Mouse (Mus musculus) heart, embryonic 13.5 days (tissue): ENCODE results near the gene Aebp1. TPM values are rescaled to one million over a fixed set of nuclear protein-coding genes. Genes with fewer than 3 reads are reported as not detected.

ENCODE experiments used
- ATAC-seq: fragments of 200-750 bp; cut with Nextera tagmentation; 2 replicates; pipeline ENCODE4 v1.8.0; 2017; ENCODE audit warnings: moderate TSS enrichment; ENCODE audit not compliant: insufficient number of reproducible peaks, low FRiP score, low TSS enrichment; ENCODE audit errors: extremely low read depth
- H3K27ac ChIP-seq: fragments of 300-500 bp; sonication (generic); replicated peaks from 2 replicates; pipeline ENCODE4 v1.5.1; 2015; ENCODE audit warnings: moderate library complexity, mild to moderate bottlenecking, inconsistent platforms
- H3K27me3 ChIP-seq: fragments of 300-500 bp; sonication (generic); replicated peaks from 2 replicates; pipeline ENCODE4 v1.6.1; 2015; ENCODE audit warnings: mild to moderate bottlenecking, inconsistent platforms
- H3K36me3 ChIP-seq: fragments of 300-500 bp; sonication (generic); 2 replicates; pipeline ENCODE4 v1.6.1; 2015; ENCODE audit warnings: mild to moderate bottlenecking, inconsistent platforms
- H3K4me1 ChIP-seq: fragments of 300-500 bp; sonication (generic); 2 replicates; pipeline ENCODE4 v1.6.1; 2015; ENCODE audit warnings: inconsistent platforms
- H3K4me2 ChIP-seq: fragments of 300-500 bp; sonication (generic); 2 replicates; pipeline ENCODE4 v1.6.1; 2015; ENCODE audit warnings: inconsistent platforms, mild to moderate bottlenecking, moderate library complexity
- H3K4me3 ChIP-seq: fragments of 300-500 bp; sonication (generic); 2 replicates; pipeline ENCODE4 v1.5.1; 2015; ENCODE audit warnings: moderate library complexity, mild to moderate bottlenecking, inconsistent platforms
- H3K9ac ChIP-seq: fragments of 300-500 bp; sonication (generic); 2 replicates; pipeline ENCODE4 v1.6.1; 2015; ENCODE audit warnings: inconsistent platforms, mild to moderate bottlenecking, moderate library complexity
- H3K9me3 ChIP-seq: fragments of 300-500 bp; sonication (generic); 2 replicates; pipeline ENCODE4 v1.6.1; 2016; ENCODE audit warnings: inconsistent platforms
- WGBS: fragments of 180-500 bp; shearing (Covaris S2); methylation state at CpG from one replicate; pipeline ENCODE4 v1.1.7; 2015; ENCODE audit warnings: mixed read lengths; 5-methylcytosine and 5-hydroxymethylcytosine counted together
- polyA plus RNA-seq: library from polyadenylated mRNA; unstranded; fragments of >200 nt; fragmentation: Nextera tagmentation; extraction: Ambion mirVana; gene quantifications from 2 replicates; pipeline ENCODE4 v1.2.1, GENCODE M21; 2015

Aebp1 gene
- polyA plus RNA-seq, 1 experiment from 2014 or later, result 36.1 TPM

DNA sequence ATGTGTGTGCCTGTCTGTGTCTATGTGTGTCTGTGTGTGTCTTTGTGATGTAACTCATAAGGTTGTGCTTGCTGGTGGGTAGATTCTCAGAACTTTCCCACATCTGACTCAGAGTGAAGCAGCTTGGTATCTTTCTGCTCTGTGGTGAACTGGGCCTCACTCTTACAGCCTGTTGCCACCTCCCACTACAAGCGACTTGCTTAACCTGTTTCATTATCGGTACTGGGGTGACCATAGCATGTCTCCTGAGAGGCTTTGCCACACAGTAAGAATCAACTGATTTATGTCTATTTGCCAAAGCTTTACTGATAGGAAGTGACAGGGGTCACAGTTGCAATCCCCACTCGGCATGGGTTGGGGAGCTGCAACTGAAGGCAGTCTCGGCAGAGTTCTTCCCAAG, 46.9 kb downstream of the Aebp1 start:
- Histone ChIP-seq H3K27ac (no peak overlapping the region), H3K4me2 (no peak overlapping the region), H3K9ac (no peak overlapping the region), H3K27me3 (no peaks in the 10 kb centered on the region; the same call in 1 of the 2 replicates), H3K4me3 (no peak overlapping the region), H3K36me3 (no peaks in the 10 kb centered on the region), H3K9me3 (no peaks in the 10 kb centered on the region), H3K4me1 (peaks cover 8% of the 10 kb centered on the region)
- WGBS, result 57% methylated on average over 4 of the region's 4 CpGs
- ATAC-seq, result no peak

DNA sequence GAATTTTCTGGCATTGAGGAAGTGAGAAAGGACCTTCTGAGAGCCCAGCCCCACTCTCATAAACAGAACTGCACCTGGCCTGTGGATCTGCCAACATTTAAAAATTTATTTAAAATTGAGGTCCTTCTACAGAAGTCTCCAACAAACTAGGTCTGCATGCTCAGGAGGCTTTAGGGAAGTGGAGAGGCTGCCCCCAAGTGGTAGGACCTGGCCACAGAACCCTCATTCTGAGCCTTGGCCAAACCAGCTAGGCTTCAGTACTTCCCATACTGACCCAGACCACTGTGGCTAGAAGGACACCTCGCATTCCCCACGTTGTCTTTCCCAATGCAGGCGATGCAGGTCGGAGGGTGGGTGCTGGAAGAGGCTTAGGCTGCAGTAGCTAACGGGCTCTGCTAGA, 50.9 kb downstream of the Aebp1 start:
- no peak overlapping the region for H3K27ac ChIP-seq
- H3K4me2 ChIP-seq, result no peak overlapping the region
- H3K4me3 ChIP-seq, result no peak overlapping the region
- 31% methylated on average over 5 of the region's 5 CpGs for WGBS
- peak; percentile 20; the same call in 1 of the 2 replicates for ATAC-seq
- no peak overlapping the region for H3K9ac ChIP-seq
- peaks cover 24% of the 10 kb centered on the region for H3K4me1 ChIP-seq
- no peaks in the 10 kb centered on the region for H3K9me3 ChIP-seq
- no peaks in the 10 kb centered on the region for H3K36me3 ChIP-seq
- H3K27me3 ChIP-seq, result no peaks in the 10 kb centered on the region

DNA sequence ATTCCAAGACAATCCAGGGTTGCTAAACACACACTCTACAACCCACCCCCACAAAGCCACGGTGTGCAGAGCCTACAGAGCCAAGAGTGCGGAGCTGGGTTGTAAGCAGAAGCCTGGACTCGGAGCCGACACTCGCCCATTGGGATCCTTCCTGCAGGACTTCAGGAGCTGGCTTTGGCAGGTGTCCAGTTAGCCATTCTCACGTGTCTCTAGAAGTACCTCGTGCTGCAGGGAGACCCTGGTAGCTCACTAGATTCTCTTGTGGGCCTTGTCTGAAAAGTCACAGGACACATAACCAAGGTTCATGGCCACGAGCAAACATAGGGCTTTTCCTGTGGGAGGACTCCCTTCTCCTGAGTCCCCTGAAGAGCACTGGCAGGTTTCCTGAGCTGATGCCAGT, 51.5 kb downstream of the Aebp1 start:
- H3K4me2 ChIP-seq, result no peak overlapping the region
- no peaks in the 10 kb centered on the region for H3K9me3 ChIP-seq
- ATAC-seq, result no peak
- H3K27me3 ChIP-seq, result no peaks in the 10 kb centered on the region
- H3K4me3 ChIP-seq, result no peak overlapping the region
- no peaks in the 10 kb centered on the region for H3K36me3 ChIP-seq
- no peak overlapping the region for H3K27ac ChIP-seq
- H3K4me1 ChIP-seq, result peaks cover 28% of the 10 kb centered on the region
- H3K9ac ChIP-seq, result no peak overlapping the region
- 53% methylated on average over 8 of the region's 8 CpGs for WGBS

DNA sequence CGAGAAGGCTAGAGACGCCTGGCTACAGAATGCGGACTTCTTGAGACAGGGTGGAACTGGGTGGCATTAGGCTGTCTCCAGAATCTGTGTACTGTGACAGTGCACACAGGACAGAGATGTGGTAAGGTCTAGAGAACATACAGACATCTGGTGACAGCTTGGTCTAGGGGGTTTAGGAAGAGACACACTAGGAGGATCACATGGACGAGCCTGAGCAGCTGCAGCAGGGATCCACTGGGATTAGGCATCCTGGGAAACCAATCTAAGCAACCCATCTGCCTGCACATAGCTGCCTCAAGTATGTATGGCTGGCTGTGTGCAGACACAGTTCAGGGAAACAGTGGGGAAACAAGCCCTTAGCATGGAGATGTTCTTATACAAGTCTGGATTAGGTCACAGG, 52.2 kb downstream of the Aebp1 start:
- ATAC-seq, result no peak
- Histone ChIP-seq H3K4me2 (no peak overlapping the region), H3K27me3 (no peaks in the 10 kb centered on the region), H3K27ac (no peak overlapping the region), H3K9me3 (no peaks in the 10 kb centered on the region), H3K4me1 (peaks cover 28% of the 10 kb centered on the region), H3K4me3 (no peak overlapping the region), H3K9ac (no peak overlapping the region), H3K36me3 (no peaks in the 10 kb centered on the region)
- 74% methylated on average over 4 of the region's 4 CpGs for WGBS

DNA sequence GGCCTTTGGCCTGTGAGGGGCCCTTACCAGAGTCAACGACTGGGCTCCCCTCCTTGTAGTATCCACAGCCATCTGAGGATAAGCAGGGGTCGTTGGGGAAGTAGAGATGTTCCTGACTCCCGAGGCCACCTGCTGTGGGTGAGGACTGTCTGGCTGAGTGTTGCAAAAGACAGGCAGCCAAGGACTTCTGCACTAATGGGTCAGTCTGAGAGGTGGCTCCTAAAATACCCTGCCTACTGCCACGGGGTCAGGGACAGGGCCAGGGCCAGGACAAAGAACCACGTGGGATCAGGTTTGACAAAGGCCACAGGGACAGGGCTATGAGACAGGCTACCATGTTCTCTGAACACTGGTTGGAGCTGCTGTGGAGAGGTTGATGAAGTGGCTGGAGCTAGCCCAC, 53.2 kb downstream of the Aebp1 start:
- no peaks in the 10 kb centered on the region for H3K27me3 ChIP-seq

DNA sequence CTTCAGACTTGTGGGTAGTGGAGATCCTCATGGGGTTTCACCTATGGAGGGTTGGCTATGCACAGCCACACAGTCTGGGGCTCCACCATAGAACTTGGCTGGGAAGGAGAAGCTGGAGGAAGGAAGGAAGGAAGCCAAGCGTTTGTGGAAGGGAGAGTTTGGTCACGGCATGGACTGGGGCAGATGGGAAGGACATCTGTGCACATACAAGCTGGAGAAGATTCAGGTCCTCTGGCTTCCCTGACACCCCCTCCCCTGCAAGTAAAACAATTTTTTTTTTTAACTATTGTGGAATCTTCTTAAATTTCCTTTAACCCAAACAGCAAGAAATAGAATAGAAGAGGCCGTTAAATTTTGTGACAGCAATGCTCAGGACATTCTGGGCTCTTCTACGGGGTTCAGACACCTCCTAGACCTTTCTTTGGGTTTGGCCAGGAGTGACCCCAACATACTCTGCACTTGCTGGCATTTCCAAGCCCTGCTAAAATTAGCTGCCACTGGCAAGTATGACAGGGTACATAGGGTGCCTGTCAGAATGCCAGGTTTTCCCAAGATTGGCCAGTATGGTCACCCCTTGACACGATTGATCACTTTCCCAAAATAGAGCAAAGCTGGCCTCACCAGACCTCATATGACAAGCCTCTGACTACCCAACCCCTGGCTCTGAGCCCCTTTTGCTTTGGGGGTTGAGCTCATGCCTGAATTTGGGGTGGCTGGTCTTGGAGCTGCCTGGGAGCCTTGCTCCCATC, 53.9 kb downstream of the Aebp1 start:
- Histone ChIP-seq H3K9me3 (no peaks in the 10 kb centered on the region), H3K27me3 (no peaks in the 10 kb centered on the region), H3K9ac (no peak overlapping the region), H3K4me3 (no peak overlapping the region), H3K27ac (no peak overlapping the region), H3K4me2 (no peak overlapping the region), H3K36me3 (no peaks in the 10 kb centered on the region), H3K4me1 (peaks cover 34% of the 10 kb centered on the region)
- WGBS, result 70% methylated on average over 5 of the region's 5 CpGs
- ATAC-seq, result no peak

More for the DNA sequence above, 53.2 kb downstream of the Aebp1 start:
- Histone ChIP-seq H3K9me3 (no peaks in the 10 kb centered on the region), H3K4me3 (no peak overlapping the region), H3K4me1 (peaks cover 28% of the 10 kb centered on the region), H3K36me3 (no peaks in the 10 kb centered on the region), H3K27ac (no peak overlapping the region), H3K9ac (no peak overlapping the region), H3K4me2 (no peak overlapping the region)
- no peak for ATAC-seq
- 45% methylated on average over 5 of the region's 5 CpGs for WGBS

DNA sequence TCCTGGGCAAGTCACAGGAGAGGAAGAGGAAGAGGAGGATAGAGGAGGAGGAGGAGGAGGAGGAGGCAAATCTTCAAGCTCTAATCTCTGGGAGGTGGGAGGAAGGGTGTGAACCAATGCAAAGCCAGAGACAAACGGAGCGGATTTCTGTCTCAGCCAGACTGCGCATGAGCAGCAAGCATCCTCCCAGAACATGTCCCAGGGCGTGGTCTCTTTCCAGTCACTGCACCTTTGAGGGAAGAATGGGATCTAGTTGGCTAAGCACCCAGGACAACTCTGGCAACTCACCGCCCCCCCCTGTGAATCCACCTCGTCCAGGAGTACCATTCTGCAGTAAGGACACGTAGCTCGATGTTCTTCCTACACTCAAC, 54.4 kb downstream of the Aebp1 start:
- Histone ChIP-seq H3K27ac (no peak overlapping the region), H3K9me3 (no peaks in the 10 kb centered on the region), H3K4me1 (peaks cover 36% of the 10 kb centered on the region), H3K4me3 (no peak overlapping the region), H3K9ac (no peak overlapping the region), H3K36me3 (no peaks in the 10 kb centered on the region), H3K4me2 (no peak overlapping the region), H3K27me3 (0 out of 2 replicates have a peak, but pooled peaks cover 1% of the 10 kb centered on the region)
- ATAC-seq, result no peak
- 68% methylated on average over 8 of the region's 8 CpGs for WGBS

DNA sequence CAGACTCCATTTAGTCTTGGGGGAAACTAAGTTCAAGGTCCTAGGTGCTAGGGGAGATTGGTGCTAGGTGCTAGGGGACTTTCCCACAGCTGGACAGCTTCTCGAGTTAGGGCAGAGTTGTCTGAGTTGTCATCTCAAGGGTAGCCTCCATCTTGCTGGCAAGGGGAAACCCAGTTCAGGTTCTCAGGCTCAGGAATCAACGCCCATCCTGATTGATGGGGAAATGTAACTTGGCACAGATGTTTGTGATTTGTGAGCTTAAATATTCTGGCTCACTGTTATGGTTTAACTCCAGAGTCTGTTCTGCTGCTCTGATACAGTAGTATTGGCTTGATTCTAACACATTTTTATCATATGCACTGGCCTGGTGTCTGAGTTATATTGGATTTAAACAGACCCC, 56.4 kb downstream of the Aebp1 start:
- Histone ChIP-seq H3K4me1 (peaks cover 32% of the 10 kb centered on the region), H3K27me3 (peaks cover 5% of the 10 kb centered on the region; the same call in 1 of the 2 replicates), H3K4me3 (no peak overlapping the region), H3K36me3 (no peaks in the 10 kb centered on the region), H3K9ac (no peak overlapping the region), H3K9me3 (no peaks in the 10 kb centered on the region), H3K27ac (no peak overlapping the region), H3K4me2 (no peak overlapping the region)
- no peak for ATAC-seq
- WGBS, result 62% methylated on average over 2 of the region's 2 CpGs

DNA sequence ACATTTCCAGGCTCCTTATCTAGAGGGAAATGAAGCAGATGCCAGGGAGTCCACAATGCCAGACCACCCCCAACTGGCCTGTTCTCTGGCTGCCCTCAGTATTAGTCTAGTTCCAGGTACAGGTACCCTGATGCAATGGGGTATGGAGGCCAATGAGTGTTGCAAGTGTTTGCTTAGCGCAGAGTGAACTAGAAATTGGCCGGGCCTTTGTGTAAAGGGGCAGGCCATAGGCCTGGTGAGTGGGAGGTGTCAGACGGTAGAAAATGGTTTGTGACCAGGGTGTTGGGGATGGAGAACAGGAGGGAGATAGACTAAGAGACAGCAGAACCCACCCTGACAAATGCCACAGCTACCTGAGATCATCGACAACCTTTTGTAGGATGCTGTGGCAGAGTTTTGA, 57.9 kb downstream of the Aebp1 start:
- Histone ChIP-seq H3K36me3 (no peaks in the 10 kb centered on the region), H3K4me2 (no peak overlapping the region), H3K27me3 (peaks cover 5% of the 10 kb centered on the region; the same call in 1 of the 2 replicates), H3K4me1 (peaks cover 28% of the 10 kb centered on the region), H3K9ac (no peak overlapping the region), H3K9me3 (no peaks in the 10 kb centered on the region), H3K4me3 (no peak overlapping the region), H3K27ac (no peak overlapping the region)
- no peak for ATAC-seq
- 87% methylated on average over 4 of the region's 4 CpGs for WGBS

DNA sequence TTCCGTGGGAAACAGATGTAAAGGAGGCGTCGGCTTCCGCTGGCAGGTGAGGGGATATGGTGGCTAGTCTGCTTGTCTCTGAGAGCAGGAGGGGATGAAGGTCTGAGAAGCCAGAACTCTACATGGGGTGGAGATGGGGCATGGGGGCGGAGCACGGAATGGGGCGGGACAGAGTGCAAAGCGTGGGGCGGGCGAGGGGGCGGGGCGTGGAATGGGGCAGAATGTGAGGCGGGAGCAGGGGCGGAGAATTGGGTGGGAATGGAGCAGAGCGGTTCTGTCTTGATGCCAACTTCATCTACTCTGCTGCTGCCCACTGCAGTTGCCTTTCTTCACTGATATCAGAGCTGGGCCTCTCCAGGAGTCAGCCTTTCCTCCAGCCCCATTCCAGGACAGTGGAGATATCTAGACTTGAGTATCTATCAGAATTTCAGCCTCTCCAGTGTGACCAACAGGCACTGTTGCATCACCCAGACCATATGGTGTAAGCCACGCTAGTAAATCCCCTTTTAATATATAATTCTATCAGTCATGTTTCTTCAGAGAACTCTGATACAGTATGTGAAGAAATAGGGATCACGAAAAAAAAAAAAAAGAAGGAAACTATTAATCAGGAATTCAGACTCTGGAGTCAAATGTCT, 58.7 kb downstream of the Aebp1 start:
- H3K4me2 ChIP-seq, result no peak overlapping the region
- no peak for ATAC-seq
- H3K36me3 ChIP-seq, result no peaks in the 10 kb centered on the region
- H3K9ac ChIP-seq, result no peak overlapping the region
- no peaks in the 10 kb centered on the region for H3K9me3 ChIP-seq
- WGBS, result 38% methylated on average over 17 of the region's 17 CpGs
- no peak overlapping the region for H3K4me3 ChIP-seq
- peaks cover 5% of the 10 kb centered on the region; the same call in 1 of the 2 replicates for H3K27me3 ChIP-seq
- H3K27ac ChIP-seq, result no peak overlapping the region
- peaks cover 26% of the 10 kb centered on the region for H3K4me1 ChIP-seq
